Mouse (Mus musculus) E14TG2a.4 (cell line): ENCODE measurements at regions not wholly inside any gene's neighbourhood (a gene's known extent, or its start where the extent isn't known, plus 50 kb on each side); places are given as distances from the start of the nearest gene placed in this dataset.

ENCODE experiments used
- CTCF ChIP-seq: conservative IDR thresholded peaks from 2 replicates; pipeline ENCODE4 v1.5.1; 2014; ENCODE audit warnings: low read length
- NANOG ChIP-seq: IDR thresholded peaks from 2 replicates; pipeline ENCODE4 v1.6.1; 2014; ENCODE audit warnings: borderline replicate concordance, low read length, mixed read lengths
- POU5F1 ChIP-seq: IDR thresholded peaks from 2 replicates; pipeline ENCODE4 v1.6.1; 2014; ENCODE audit warnings: low read length, borderline replicate concordance

DNA sequence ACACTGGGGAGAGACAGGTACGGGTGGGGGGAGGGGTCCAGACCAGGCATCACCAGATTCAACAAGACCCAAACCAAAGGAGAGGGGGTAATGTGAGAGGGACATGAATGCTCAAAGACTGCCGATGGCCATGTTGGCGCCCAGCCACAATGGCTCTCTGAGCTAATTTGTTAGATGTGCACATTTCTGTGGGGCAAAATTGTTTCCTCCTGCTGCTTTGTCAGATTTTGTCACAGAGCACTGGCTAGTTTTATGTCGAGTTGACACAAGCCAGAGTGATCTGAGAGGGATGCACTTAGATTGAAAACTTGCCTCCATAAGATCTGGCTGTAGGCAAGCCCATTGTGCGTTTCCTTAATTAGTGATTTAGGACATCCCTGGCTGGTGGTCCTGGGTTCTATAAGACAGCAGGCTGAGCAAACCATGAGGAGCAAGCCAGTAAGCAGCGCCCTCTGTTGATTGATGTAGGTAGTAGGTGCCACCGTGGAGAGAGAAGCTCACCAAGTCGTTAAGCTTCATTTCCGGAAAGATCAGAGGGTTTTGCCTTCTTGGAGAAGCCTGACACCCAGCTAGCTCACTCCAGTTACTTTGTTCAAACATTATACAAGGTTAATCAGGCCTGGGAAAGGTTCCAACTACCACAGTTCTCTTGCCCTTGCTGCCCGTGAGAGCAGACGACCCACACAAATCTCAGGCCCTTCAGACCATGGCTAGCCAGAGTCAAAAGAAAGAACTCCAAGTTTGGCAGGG, 90.6 kb downstream of the Atp23 start:
- TF ChIP-seq POU5F1 (no peak), CTCF (0 out of 2 replicates have a peak, but pooled peaks have one; percentile 14), NANOG (no peak)
